Mouse (Mus musculus): ENCODE data around the gene Pilra. TPM values are rescaled to one million over a fixed set of nuclear protein-coding genes. Genes with fewer than 3 reads are reported as not detected.

Gene Pilra
- polyA plus RNA-seq, 1 experiment from 2014 or later = 2.0 TPM

DNA sequence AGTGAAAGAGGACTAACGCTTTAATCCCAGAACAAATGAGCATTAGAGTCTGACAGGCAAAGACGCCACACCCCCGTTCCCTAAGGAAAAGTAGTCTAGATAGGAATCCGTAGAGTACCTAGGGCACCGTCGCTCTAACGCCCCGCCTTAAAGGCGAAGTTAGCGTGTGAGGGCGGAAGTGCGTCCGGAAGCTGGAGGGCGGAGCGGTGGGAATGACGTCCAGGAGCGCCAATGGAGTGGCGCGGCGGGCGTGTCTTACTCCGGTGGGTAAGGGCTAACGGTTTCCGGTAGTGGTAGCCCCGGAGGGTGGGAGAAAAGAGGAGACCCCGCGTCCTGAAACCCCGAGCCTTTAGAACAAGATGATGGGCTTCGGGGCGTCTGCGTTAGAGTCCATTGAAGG lies 57.4 kb downstream of the Pilra start, which contains the start of gene Ppp1r35:
Gene Ppp1r35, plus strand, starts transcription at position 215 of the 400 bp plus-strand sequence.
- Histone ChIP-seq H3K27ac (ENCODE audit: low read length) (peak within 1 kb of the TSS; percentile 93), H3K9me3 (replicated peaks; ENCODE audit: control insufficient read depth, low read length) (no peaks in the 10 kb centered on the region), H3K4me3 (ENCODE audit: low read length) (peak within 1 kb of the TSS; percentile 98), H3K27me3 (ENCODE audit: control insufficient read depth, insufficient read depth, low read length) (no peaks in the 10 kb centered on the region), H3K4me2 (ENCODE audit: low read depth, low read length) (peak within 1 kb of the TSS; percentile 84), H3K36me3 (ENCODE audit: control insufficient read depth, insufficient read depth) (peaks cover 29% of the 10 kb centered on the region), H3K9ac (ENCODE audit: low read length) (peak within 1 kb of the TSS; percentile 99), H3K4me1 (ENCODE audit: control insufficient read depth, insufficient read depth, low read length) (peaks cover 36% of the 10 kb centered on the region)
- ATAC-seq (replicated peaks; ENCODE audit: extremely low read depth, insufficient read depth, low FRiP score) = peak; percentile 92
- WGBS = 1% methylated on average over 31 of the region's 31 CpGs

DNA sequence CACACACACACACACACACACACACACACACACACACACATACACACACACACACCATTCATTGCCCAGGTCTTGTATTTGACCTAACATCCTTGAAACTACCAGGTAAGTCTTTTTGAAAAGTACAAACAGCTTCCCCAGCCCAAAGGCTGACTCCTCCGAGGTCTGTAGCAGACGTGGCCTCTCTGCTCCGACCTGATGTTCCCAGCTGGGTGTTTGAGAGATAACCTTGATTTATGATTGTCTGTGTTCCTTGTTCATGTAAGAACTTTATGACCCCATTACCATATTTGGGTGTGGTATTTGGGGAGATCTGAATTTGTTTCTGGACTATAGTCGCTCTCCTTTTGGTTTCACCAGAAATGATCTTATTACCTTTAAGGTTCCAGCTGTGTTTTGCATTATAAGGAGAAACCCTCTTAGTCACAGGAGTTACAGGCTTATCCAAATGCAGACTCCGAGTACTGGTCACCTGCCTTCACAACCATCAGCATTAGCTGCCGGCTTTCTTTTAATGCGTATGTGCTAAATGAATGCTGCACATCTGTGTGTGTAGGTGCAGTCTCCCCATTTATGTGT lies 58.7 kb downstream of the Pilra start:
- H3K9me3 ChIP-seq (replicated peaks; ENCODE audit: control insufficient read depth, low read length) = no peaks in the 10 kb centered on the region
- H3K4me3 ChIP-seq (ENCODE audit: low read length) = no peak overlapping the region
- H3K4me2 ChIP-seq (ENCODE audit: low read depth, low read length) = no peak overlapping the region
- ATAC-seq (replicated peaks; ENCODE audit: extremely low read depth, insufficient read depth, low FRiP score) = no peak
- H3K9ac ChIP-seq (ENCODE audit: low read length) = no peak overlapping the region
- H3K27me3 ChIP-seq (ENCODE audit: control insufficient read depth, insufficient read depth, low read length) = no peaks in the 10 kb centered on the region
- H3K36me3 ChIP-seq (ENCODE audit: control insufficient read depth, insufficient read depth) = peaks cover 21% of the 10 kb centered on the region
- 73% methylated on average over 7 of the region's 7 CpGs for WGBS
- peak overlapping the region; percentile 46; the same call in 1 of the 2 replicates for H3K27ac ChIP-seq (ENCODE audit: low read length)
- peaks cover 27% of the 10 kb centered on the region for H3K4me1 ChIP-seq (ENCODE audit: control insufficient read depth, insufficient read depth, low read length)

DNA sequence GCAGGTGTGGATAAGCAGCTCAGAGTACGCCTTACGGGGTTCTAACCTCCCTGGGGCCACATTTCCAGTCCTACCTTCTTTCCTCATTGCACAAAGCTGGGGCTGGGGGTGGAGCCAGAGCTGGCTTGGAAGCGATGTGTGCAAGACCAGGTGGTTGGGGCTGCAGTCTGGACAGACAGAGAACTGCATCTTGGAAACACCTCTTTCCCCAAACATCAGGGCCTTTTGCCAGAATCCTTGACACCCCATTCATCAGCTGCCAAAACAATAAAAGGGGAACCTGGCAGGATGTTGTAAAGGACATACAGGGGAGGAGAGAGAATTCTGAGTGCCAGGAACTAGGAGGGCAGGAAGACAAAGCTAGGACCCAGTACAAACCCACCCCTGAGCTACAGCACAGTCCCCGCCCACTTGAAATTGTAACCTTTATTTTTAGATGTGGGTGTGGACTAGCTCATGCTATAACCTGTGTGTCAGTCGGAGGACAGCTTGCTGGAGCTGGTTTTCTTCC lies 59.6 kb downstream of the Pilra start:
- peak overlapping the region; percentile 26; the same call in 1 of the 2 replicates for H3K9ac ChIP-seq (ENCODE audit: low read length)
- no peak overlapping the region for H3K4me3 ChIP-seq (ENCODE audit: low read length)
- peak overlapping the region; percentile 8; the same call in 1 of the 2 replicates for H3K4me2 ChIP-seq (ENCODE audit: low read depth, low read length)
- peaks cover 12% of the 10 kb centered on the region for H3K36me3 ChIP-seq (ENCODE audit: control insufficient read depth, insufficient read depth)
- no peak; the same call in 1 of the 2 replicates for ATAC-seq (replicated peaks; ENCODE audit: extremely low read depth, insufficient read depth, low FRiP score)
- H3K27ac ChIP-seq (ENCODE audit: low read length) = peak overlapping the region; percentile 53
- no peaks in the 10 kb centered on the region for H3K9me3 ChIP-seq (replicated peaks; ENCODE audit: control insufficient read depth, low read length)
- peaks cover 27% of the 10 kb centered on the region for H3K4me1 ChIP-seq (ENCODE audit: control insufficient read depth, insufficient read depth, low read length)
- 22% methylated on average over 5 of the region's 5 CpGs for WGBS
- H3K27me3 ChIP-seq (ENCODE audit: control insufficient read depth, insufficient read depth, low read length) = no peaks in the 10 kb centered on the region

DNA sequence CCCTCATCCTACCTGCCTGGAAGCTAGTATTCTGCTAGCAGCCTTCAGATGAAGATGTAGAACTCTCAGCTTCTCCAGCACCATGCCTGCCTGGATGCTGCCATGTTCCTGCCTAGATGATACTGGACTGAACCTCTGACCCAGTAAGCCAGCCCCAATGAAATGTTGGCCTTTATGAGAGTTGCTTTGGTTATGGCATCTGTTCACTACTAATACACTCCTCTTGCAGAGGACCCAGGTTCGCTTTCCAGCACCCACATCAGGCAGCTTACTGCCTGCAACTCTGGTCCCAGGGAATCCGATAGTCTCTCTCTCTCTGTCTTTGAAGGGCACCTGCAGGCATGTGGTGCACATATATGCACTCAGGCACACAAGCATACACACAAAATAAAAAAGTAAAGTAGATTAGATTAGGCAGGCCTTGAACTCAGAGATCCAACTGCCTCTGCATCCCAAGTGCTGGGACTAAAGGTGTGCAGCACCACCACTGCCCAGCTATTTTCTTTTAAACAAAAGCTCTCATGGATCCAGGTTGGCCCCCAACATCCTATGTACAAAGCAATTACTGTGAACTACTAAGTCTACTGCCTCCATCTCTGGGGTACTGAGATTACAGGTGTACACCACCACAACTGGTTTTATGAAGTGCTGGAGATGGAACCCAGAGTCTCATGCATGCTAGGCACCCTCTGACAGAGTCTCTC lies 60.3 kb downstream of the Pilra start:
- peak overlapping the region; percentile 53 for H3K27ac ChIP-seq (ENCODE audit: low read length)
- peaks cover 27% of the 10 kb centered on the region for H3K4me1 ChIP-seq (ENCODE audit: control insufficient read depth, insufficient read depth, low read length)
- H3K9ac ChIP-seq (ENCODE audit: low read length) = no peak overlapping the region
- 82% methylated on average over 2 of the region's 2 CpGs for WGBS
- H3K27me3 ChIP-seq (ENCODE audit: control insufficient read depth, insufficient read depth, low read length) = no peaks in the 10 kb centered on the region
- ATAC-seq (replicated peaks; ENCODE audit: extremely low read depth, insufficient read depth, low FRiP score) = no peak
- H3K36me3 ChIP-seq (ENCODE audit: control insufficient read depth, insufficient read depth) = peaks cover 8% of the 10 kb centered on the region
- no peak overlapping the region for H3K4me2 ChIP-seq (ENCODE audit: low read depth, low read length)
- no peaks in the 10 kb centered on the region for H3K9me3 ChIP-seq (replicated peaks; ENCODE audit: control insufficient read depth, low read length)
- no peak overlapping the region for H3K4me3 ChIP-seq (ENCODE audit: low read length)

DNA sequence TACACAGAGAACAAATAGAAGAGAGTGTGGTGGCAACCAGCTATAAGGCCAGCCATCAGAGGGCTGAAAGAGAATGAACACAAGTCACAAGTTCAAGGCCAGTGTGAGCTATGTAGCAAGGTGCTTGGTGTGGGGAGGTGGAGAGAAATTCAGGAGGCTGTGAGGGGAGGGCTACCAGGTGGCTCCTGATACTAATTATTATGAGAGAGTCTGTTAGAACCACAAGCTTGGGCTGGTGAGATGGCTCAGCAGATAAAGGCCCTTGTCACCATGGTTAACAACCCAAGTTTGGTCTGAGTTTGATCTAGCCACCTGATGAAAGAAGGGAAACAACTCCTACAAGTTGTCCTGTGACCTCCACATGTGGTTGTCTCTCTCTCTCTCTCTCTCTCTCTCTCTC lies 63.3 kb downstream of the Pilra start:
- Histone ChIP-seq H3K9me3 (replicated peaks; ENCODE audit: control insufficient read depth, low read length) (no peaks in the 10 kb centered on the region), H3K4me1 (ENCODE audit: control insufficient read depth, insufficient read depth, low read length) (peaks cover 13% of the 10 kb centered on the region), H3K27ac (ENCODE audit: low read length) (no peak overlapping the region), H3K27me3 (ENCODE audit: control insufficient read depth, insufficient read depth, low read length) (no peaks in the 10 kb centered on the region), H3K4me3 (ENCODE audit: low read length) (no peak overlapping the region), H3K36me3 (ENCODE audit: control insufficient read depth, insufficient read depth) (no peaks in the 10 kb centered on the region), H3K4me2 (ENCODE audit: low read depth, low read length) (no peak overlapping the region), H3K9ac (ENCODE audit: low read length) (no peak overlapping the region)
- ATAC-seq (replicated peaks; ENCODE audit: extremely low read depth, insufficient read depth, low FRiP score) = no peak

Other genes starting within 250 kb of the Pilra start
- 21.8 and 25.0 TPM in 2 replicates for gene Mospd3, start 235.2 kb downstream of the Pilra start, polyA plus RNA-seq (2015; fragmentation: Nextera tagmentation; extraction: Ambion mirVana)
- 121 and 129 TPM in 2 replicates for gene Pcolce, start 222.5 kb downstream of the Pilra start, polyA plus RNA-seq (2015; fragmentation: Nextera tagmentation; extraction: Ambion mirVana)
- gene Fbxo24, start 207.3 kb downstream of the Pilra start, polyA plus RNA-seq (2015; fragmentation: Nextera tagmentation; extraction: Ambion mirVana) = 0.12 and 0.39 TPM in 2 replicates
- gene Lrch4, start 207.2 kb downstream of the Pilra start, polyA plus RNA-seq (2015; fragmentation: Nextera tagmentation; extraction: Ambion mirVana) = 24.8 and 31.1 TPM in 2 replicates
- 9.1 and 12.5 TPM in 2 replicates for gene Gm20605, start 207.1 kb downstream of the Pilra start, polyA plus RNA-seq (2015; fragmentation: Nextera tagmentation; extraction: Ambion mirVana)
- 6.2 and 6.3 TPM in 2 replicates for gene Sap25, start 194.9 kb downstream of the Pilra start, polyA plus RNA-seq (2015; fragmentation: Nextera tagmentation; extraction: Ambion mirVana)
- gene Irs3, start 190.6 kb downstream of the Pilra start, polyA plus RNA-seq (2015; fragmentation: Nextera tagmentation; extraction: Ambion mirVana) = 0.20 and 0.21 TPM in 2 replicates
- gene Agfg2, start 151.6 kb downstream of the Pilra start, polyA plus RNA-seq (2015; fragmentation: Nextera tagmentation; extraction: Ambion mirVana) = 19.4 and 21.0 TPM in 2 replicates
- gene Nyap1, start 94.7 kb downstream of the Pilra start, polyA plus RNA-seq (2015; fragmentation: Nextera tagmentation; extraction: Ambion mirVana) = 1.6 and 1.9 TPM in 2 replicates
- 164 and 189 TPM in 2 replicates for gene Tsc22d4, start 90.6 kb downstream of the Pilra start, polyA plus RNA-seq (2015; fragmentation: Nextera tagmentation; extraction: Ambion mirVana)
- 20.5 and 22.6 TPM in 2 replicates for gene Ppp1r35, start 57.4 kb downstream of the Pilra start, polyA plus RNA-seq (2015; fragmentation: Nextera tagmentation; extraction: Ambion mirVana)
- 5.6 and 5.7 TPM in 2 replicates for gene Mepce, start 48.6 kb downstream of the Pilra start, polyA plus RNA-seq (2015; fragmentation: Nextera tagmentation; extraction: Ambion mirVana)
- gene Zcwpw1, start 48.5 kb downstream of the Pilra start, polyA plus RNA-seq (2015; fragmentation: Nextera tagmentation; extraction: Ambion mirVana) = 9.6 and 9.9 TPM in 2 replicates
- 0.77 and 0.89 TPM in 2 replicates for gene Pilrb1, start 21.8 kb upstream of the Pilra start, polyA plus RNA-seq (2015; fragmentation: Nextera tagmentation; extraction: Ambion mirVana)
- 1.7 and 1.8 TPM in 2 replicates for gene Pilrb2, start 35.5 kb upstream of the Pilra start, polyA plus RNA-seq (2015; fragmentation: Nextera tagmentation; extraction: Ambion mirVana)
- gene Cyp3a13, start 85.3 kb upstream of the Pilra start, polyA plus RNA-seq (2015; fragmentation: Nextera tagmentation; extraction: Ambion mirVana) = 0.07 and 0.26 TPM in 2 replicates
- 0.26 TPM in 1 of 2 replicates, not detected in the other for gene Gjc3, start 126.8 kb upstream of the Pilra start, polyA plus RNA-seq (2015; fragmentation: Nextera tagmentation; extraction: Ambion mirVana)
- gene Azgp1, start 145.2 kb upstream of the Pilra start, polyA plus RNA-seq (2015; fragmentation: Nextera tagmentation; extraction: Ambion mirVana) = 0.22 TPM in 1 of 2 replicates, not detected in the other
- not detected in 2 replicates for gene Smok3a, start 185.0 kb upstream of the Pilra start, polyA plus RNA-seq (2015; fragmentation: Nextera tagmentation; extraction: Ambion mirVana)
- not detected in 2 replicates for gene Smok3b, start 185.1 kb upstream of the Pilra start, polyA plus RNA-seq (2015; fragmentation: Nextera tagmentation; extraction: Ambion mirVana)
- gene Smok3c, start 216.9 kb upstream of the Pilra start, polyA plus RNA-seq (2015; fragmentation: Nextera tagmentation; extraction: Ambion mirVana) = not detected in 2 replicates
- 8.9 and 10.1 TPM in 2 replicates for gene Zkscan1, start 248.8 kb upstream of the Pilra start, polyA plus RNA-seq (2015; fragmentation: Nextera tagmentation; extraction: Ambion mirVana)